ENCODE assay signal across 8 mouse cellular contexts in the genomic region with DNA sequence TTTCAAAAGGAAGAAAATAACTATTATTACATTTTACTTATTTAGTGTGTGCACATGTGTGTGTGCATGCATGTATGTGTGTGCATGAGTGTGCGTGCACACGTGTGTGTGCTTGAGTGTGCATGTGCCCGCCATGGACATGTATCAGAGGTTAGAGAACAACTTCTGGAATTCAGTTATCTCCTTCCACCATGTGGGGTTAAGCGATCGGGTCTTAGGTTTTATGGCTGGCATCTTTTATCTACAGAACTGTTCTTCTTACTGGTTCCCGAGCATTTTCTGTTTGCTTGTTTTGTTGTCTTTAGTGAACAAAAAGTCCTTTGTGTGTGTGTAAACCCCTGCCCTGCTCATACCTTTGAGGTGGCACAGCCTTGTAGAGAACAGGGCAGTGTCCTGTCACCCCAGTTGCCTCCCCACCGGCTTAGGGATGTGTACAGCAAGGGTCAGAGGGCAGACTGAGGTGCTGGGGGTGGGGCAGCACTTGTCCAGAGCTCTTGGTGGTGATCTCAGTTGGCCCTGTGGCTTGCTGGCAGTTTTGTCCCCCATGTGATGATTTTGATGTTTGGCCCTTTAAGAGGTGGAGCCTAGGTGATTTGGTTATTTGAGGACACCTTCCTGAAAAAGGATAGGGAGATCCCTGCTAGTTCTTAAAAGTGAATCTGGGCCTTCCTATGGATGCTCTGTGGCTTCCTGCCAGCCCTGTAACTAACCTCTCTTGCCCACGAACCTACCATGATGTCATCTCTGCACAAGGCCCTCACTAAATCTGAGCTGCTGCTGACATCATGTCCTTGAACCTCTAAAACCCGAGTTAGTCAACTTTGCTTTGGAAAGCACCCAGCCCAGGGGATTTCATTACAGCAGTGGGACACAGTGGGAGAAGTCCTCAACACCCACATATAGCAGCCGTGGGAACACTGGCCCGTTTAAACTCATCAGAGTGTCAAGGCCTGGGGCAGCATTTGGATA. TPM values are rescaled to one million over a fixed set of nuclear protein-coding genes. Genes with fewer than 3 reads are reported as not detected.
DNase-seq lines count a peak whose midpoint lies in the region; ATAC-seq lines count a peak whose summit lies in the region.

No protein-coding gene starts in this region.

- H3K4me1 ChIP-seq in forebrain, embryonic 11.5 days (replicated peaks; ENCODE audit: control insufficient read depth, insufficient read depth, low read length) = peaks cover 15% of the 10 kb centered on the region
- peaks cover 88% of the 10 kb centered on the region for H3K4me1 ChIP-seq in liver, embryonic 12.5 days

- H3K4me3 ChIP-seq in forebrain, embryonic 11.5 days (ENCODE audit: low read depth, low read length) = no peak overlapping the region
- H3K4me3 ChIP-seq in liver, embryonic 12.5 days = peak overlapping the region; percentile 91

- 0 out of 2 replicates have a peak overlapping the region, but pooled peaks have one; percentile 11 for H3K4me2 ChIP-seq in forebrain, embryonic 11.5 days (ENCODE audit: low read depth, low read length, severe bottlenecking)
- H3K4me2 ChIP-seq in liver, embryonic 12.5 days = peak overlapping the region; percentile 80

- H3K27me3 ChIP-seq in forebrain, embryonic 11.5 days (ENCODE audit: control insufficient read depth, insufficient read depth, low read length) = no peaks in the 10 kb centered on the region
- no peaks in the 10 kb centered on the region for H3K27me3 ChIP-seq in liver, embryonic 12.5 days (replicated peaks)

- intact Hi-C loops in left cerebral cortex, postnatal 14 days (cut with DNase I) = loop anchor here (5.0 kb wide), 1 partner anchor 59 kb away; no protein-coding TSS in a partner anchor

- H3K9ac ChIP-seq in forebrain, embryonic 11.5 days (ENCODE audit: low read length) = no peak overlapping the region
- peak overlapping the region; percentile 96 for H3K9ac ChIP-seq in liver, embryonic 12.5 days

- peak; percentile 20 for DNase-seq in cerebellum, adult 8-10 months
- no peak for DNase-seq in cerebellum, postnatal 36 days
- peak; percentile 79 for DNase-seq in 416B (ENCODE audit: low read depth)
- DNase-seq in forebrain, embryonic 11.5 days (ENCODE audit: low spot score) = peak; percentile 28
- DNase-seq in left cerebral cortex, postnatal 14 days (ENCODE audit: low spot score in 2 of 2) = no peak
- DNase-seq in frontal cortex, postnatal 14 days (ENCODE audit: low spot score in 2 of 2) = no peak

- ATAC-seq in forebrain, embryonic 11.5 days (replicated peaks; ENCODE audit: low FRiP score) = no peak
- no peak for ATAC-seq in liver, embryonic 12.5 days
- no peak for ATAC-seq in granulocyte monocyte progenitor cell, adult 5-6 weeks (replicated peaks; ENCODE audit: poor library complexity, severe bottlenecking)

- H3K27ac ChIP-seq in forebrain, embryonic 11.5 days (ENCODE audit: low read depth, low read length) = no peak overlapping the region
- H3K27ac ChIP-seq in liver, embryonic 12.5 days = peak overlapping the region; percentile 86

- H3K9me3 ChIP-seq in forebrain, embryonic 11.5 days (ENCODE audit: control insufficient read depth, low read length) = no peaks in the 10 kb centered on the region
- H3K9me3 ChIP-seq in liver, embryonic 12.5 days (replicated peaks) = no peaks in the 10 kb centered on the region

- 66% methylated on average over 11 of the region's 11 CpGs for WGBS in forebrain, embryonic 11.5 days
- 46% methylated on average over 11 of the region's 11 CpGs for WGBS in liver, embryonic 12.5 days (ENCODE audit: insufficient replicate concordance)

- H3K36me3 ChIP-seq in forebrain, embryonic 11.5 days (ENCODE audit: control insufficient read depth, insufficient read depth, low read length) = no peaks in the 10 kb centered on the region; the same call in 1 of the 2 replicates
- peaks cover 78% of the 10 kb centered on the region for H3K36me3 ChIP-seq in liver, embryonic 12.5 days

RNA-seq across cellular contexts. Expression of a gene that starts 4.7 kb away (rescaled TPM):
- polyA plus RNA-seq in forebrain, embryonic 11.5 days (2014; fragmentation: Nextera tagmentation; extraction: Ambion mirVana) = 14.9 and 17.3 TPM in 2 replicates
- 21.9 and 23.6 TPM in 2 replicates for polyA plus RNA-seq in liver, embryonic 12.5 days (2016; fragmentation: Nextera tagmentation; extraction: Ambion mirVana)
- 10 to 100 TPM; 73.1 to 77.7 TPM for total RNA-seq in left cerebral cortex, postnatal 14 days (2021)
- 10.3 and 11.5 TPM in 2 replicates for total RNA-seq in granulocyte monocyte progenitor cell, adult 5-6 weeks (2014; fragmentation: Nextera tagmentation)
- total RNA-seq in granulocyte monocyte progenitor cell, adult 5-6 weeks (2017) = 6.5 and 8.9 TPM in 2 replicates

Comparison
In these comparisons a context has a peak if more than half of its experiments do, and no peak if none do; other contexts are left out.
1. DNase-seq: peak in cerebellum, adult 8-10 months (single experiment), 416B (single experiment) and forebrain, embryonic 11.5 days (single experiment); none in cerebellum, postnatal 36 days (0 of 2), left cerebral cortex, postnatal 14 days (0 of 2) and frontal cortex, postnatal 14 days (0 of 2).
2. RNA of a gene that starts 4.7 kb away (total RNA-seq): 73.1 to 77.7 TPM in left cerebral cortex, postnatal 14 days; 6.5 to 11.5 TPM in granulocyte monocyte progenitor cell, adult 5-6 weeks; every median in the first group is over 4 times any median in the second.